Mouse (Mus musculus) spleen, postnatal 14 days (tissue): ENCODE measurements at regions not wholly inside any gene's neighbourhood (a gene's known extent, or its start where the extent isn't known, plus 50 kb on each side); places are given as distances from the start of the nearest gene placed in this dataset.

ENCODE experiments used
- DNase-seq, 2 experiments: peaks; one replicate each; pipeline ENCODE4 v3.0.0; 2021 to 2022; ENCODE audit warnings: low spot score in 2 of 2

- DNase-seq: no peak
Measured at GRCm38 (mm10) chr11:89147990-89148389, 74.3 kb downstream of the Gm525 start.

GRCm38 (mm10) chr11:89145281-89145945 is 71.8 kb downstream of the Gm525 start:
- no peak for DNase-seq

GRCm38 (mm10) chr11:89142527-89143154 is 69.0 kb downstream of the Gm525 start:
- DNase-seq: no peak
